Mouse (Mus musculus): ENCODE results near the gene Cyth2. TPM values are rescaled to one million over a fixed set of nuclear protein-coding genes. Genes with fewer than 3 reads are reported as not detected.

Gene Cyth2
- polyA plus RNA-seq (2014; fragmentation: Illumina TruSeq; extraction: RNeasy Lipid Tissue Mini Kit (QIAGEN cat#74804)) = 14.9 TPM

DNA sequence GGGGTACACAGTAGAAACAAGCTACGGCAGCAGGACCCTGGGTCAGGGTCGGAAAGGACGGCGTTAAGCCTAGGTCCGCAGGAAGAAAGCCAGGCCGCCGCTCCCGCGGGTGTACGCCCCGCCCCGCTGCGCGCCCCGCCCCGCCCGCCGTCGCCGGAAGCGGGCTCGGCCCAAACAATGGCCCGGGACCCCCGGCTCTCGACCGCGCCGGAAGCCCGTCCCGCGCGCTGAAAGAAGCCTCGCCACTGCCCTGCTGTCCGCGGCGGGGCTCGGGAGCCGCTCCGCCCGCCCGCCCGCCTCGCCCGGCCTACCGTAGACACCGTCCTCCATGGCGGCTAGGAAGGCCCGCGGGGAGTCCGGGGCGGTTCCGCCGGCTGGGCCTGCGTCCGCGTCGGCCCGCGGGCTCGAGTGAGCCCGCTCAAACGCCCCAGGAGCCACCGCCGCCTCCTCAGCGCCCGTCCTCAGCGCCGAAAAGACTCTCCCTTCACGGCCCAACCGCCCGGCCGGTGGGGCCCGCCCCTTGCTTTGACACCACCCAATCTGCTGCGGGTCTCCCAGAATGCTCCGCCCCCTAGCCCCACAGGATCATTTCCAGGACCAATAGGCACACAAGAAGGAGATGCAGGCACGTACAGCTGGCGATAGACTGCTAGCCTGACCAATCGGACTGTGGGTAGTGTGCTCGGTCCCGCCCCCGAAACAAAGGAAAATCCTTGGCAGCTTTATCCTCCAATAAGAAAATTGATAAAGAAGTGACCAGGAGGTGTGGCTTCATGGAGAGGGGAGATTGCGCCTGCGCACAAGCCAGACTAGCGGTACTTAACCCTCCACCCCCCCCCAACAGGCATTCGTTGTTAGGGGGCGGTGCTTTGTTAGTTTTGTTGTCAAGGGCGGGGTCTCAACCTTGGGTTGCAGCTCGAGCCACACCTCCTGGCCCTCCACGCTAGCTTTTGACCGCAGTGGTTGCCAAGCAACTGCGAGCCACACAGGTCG is at the start of gene Cyth2:
Gene Cyth2 (minus strand): TSS at position 795 of the 993 bp plus-strand sequence.

DNA sequence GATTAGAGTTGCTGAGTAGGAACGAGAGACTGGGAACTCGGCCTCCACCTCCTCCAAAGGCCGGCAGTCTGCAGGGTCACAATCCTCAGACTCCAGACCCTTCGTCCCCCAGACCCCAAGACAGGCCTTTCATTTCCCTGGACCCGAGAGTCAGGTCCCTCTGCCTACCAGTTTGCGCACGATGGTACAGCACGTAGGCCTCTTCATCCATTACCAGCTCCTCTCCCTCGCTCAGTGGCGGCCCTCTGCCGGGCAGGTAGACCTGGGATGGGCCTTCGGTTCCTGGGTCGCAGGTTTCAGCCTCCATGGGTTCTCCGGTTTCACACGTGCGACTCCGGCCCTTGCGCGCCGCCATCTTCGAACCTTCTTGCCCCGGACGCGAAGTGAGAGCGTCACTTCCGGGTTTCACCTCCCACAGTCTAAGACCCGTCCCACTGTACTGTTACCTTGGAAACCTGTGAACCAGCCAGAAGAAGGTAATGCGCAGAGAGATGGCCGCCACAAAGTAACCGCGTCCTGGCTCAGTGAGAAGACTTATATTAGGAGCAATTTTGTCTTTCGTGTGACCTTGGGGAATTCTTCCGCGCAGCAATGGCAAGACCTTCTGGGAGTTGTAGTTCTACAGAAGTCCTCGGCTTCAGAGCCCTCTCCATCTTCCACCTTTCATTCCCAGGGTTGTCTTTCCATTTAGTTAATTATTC is 16.2 kb upstream of the Cyth2 start, which contains the start of gene Grwd1:
Gene Grwd1 (minus strand): TSS at position 518 of the 701 bp plus-strand sequence.

DNA sequence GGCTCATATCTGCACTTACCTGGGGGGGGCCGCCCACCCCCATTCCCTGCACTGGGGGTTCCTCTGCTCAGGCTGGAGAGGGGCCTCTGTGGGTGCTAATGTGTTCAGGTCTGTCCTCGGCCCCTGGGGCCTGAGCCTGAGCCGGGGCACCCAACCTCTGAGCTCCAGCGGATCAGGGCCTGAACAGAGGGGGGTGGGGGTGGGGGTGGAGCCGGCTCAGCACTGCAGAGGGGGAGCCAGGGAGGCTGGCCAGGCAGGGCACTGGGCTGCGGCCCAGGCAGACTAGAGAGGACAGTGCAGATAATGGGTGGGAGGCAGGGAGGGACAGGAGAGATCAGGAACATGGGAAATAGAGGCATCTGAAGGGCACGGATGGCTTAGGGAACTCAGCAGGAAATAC is 10.2 kb upstream of the Cyth2 start, which contains the start of gene Kcnj14:
Gene Kcnj14 (minus strand): TSS at position 185 of the 400 bp plus-strand sequence.

DNA sequence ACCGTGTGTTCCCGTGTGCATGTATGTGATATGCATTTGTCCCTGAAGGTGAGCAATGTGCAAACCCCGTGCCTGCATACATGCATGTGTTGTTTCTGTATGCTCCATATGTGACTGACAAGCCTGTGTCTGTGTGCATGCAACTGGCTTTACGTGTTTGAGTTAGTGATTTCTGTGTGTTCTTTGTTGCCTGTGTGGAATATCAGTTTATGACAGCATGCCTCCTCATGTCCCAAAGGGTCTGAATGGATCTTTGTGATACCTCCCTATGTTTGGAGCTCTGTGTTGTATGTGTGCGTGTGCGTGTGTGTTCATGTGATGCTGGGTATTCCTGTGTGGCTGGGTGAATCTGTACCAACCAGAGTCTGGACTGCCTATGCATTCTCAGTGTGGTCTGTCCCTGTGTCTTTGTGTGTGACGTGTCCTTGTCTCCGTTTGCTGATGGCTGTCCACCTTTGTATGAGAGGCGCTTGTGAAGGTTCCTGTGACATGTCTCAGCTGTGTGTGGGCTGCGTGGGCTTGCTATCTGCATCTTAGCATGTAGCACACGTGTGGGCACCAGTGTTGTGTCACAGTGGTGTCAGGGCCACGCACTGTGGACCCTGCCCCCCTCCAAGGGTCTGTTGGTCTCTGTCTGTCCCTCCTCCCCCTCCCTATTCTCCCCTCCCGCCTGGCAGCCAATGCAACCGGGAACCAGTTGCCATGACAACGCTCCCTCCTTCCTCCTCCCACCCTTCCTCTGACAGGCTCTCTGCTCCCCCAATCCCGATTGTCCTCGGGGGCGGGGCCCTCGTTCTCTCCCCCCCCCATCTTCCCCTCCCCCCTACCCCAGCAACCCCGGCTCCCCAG is 29.6 kb downstream of the Cyth2 start, which contains the start of gene Sult2b1:
Gene Sult2b1 (minus strand): TSS at position 146 of the 849 bp plus-strand sequence.

DNA sequence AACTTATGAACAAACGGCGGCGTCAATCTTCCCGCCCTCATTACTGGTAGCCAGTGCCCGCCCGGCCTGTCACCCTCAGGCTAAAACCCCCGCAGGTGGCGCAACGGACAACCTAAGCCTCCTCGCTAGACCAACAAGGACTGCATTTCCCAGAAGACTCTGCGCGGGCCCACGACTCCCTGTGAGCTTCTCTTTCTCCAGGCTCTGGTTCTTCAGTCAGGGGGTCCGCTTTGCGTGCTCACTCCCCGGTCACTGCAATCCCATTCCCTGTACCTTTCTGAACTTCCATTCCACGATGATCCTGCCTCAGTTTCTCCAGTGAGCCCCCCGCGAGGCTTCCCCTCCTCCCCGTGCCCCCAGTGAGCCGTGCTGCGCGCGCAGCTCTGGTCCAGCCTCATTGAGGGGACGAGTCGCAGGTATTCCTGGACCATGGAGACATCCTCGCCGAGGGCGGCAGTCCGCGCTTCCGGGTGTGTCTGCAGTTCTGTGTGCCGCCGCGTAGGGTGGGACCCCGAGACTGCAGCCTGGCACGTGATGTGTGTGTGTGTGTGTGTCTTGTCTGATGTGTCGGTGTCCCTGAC is 30.8 kb downstream of the Cyth2 start, which contains the start of gene Lmtk3:
Gene Lmtk3 (plus strand): TSS at position 228 of the 581 bp plus-strand sequence.

Other genes with a start within 250 kb of the Cyth2 start
- 2.1 TPM for gene Bcat2, start 244.4 kb downstream of the Cyth2 start, polyA plus RNA-seq (2014; fragmentation: Illumina TruSeq; extraction: RNeasy Lipid Tissue Mini Kit (QIAGEN cat#74804))
- gene Fgf21, start 199.1 kb downstream of the Cyth2 start, polyA plus RNA-seq (2014; fragmentation: Illumina TruSeq; extraction: RNeasy Lipid Tissue Mini Kit (QIAGEN cat#74804)) = not detected
- gene Fut1, start 197.3 kb downstream of the Cyth2 start, polyA plus RNA-seq (2014; fragmentation: Illumina TruSeq; extraction: RNeasy Lipid Tissue Mini Kit (QIAGEN cat#74804)) = not detected
- not detected for gene Izumo1, start 192.8 kb downstream of the Cyth2 start, polyA plus RNA-seq (2014; fragmentation: Illumina TruSeq; extraction: RNeasy Lipid Tissue Mini Kit (QIAGEN cat#74804))
- gene Rasip1, start 187.1 kb downstream of the Cyth2 start, polyA plus RNA-seq (2014; fragmentation: Illumina TruSeq; extraction: RNeasy Lipid Tissue Mini Kit (QIAGEN cat#74804)) = not detected
- 0.51 TPM for gene Mamstr, start 174.6 kb downstream of the Cyth2 start, polyA plus RNA-seq (2014; fragmentation: Illumina TruSeq; extraction: RNeasy Lipid Tissue Mini Kit (QIAGEN cat#74804))
- 0.94 TPM for gene Fut2, start 148.2 kb downstream of the Cyth2 start, polyA plus RNA-seq (2014; fragmentation: Illumina TruSeq; extraction: RNeasy Lipid Tissue Mini Kit (QIAGEN cat#74804))
- gene Ntn5, start 130.6 kb downstream of the Cyth2 start, polyA plus RNA-seq (2014; fragmentation: Illumina TruSeq; extraction: RNeasy Lipid Tissue Mini Kit (QIAGEN cat#74804)) = not detected
- not detected for gene Sec1, start 120.2 kb downstream of the Cyth2 start, polyA plus RNA-seq (2014; fragmentation: Illumina TruSeq; extraction: RNeasy Lipid Tissue Mini Kit (QIAGEN cat#74804))
- gene Car11, start 114.7 kb downstream of the Cyth2 start, polyA plus RNA-seq (2014; fragmentation: Illumina TruSeq; extraction: RNeasy Lipid Tissue Mini Kit (QIAGEN cat#74804)) = not detected
- 10.6 TPM for gene Dbp, start 109.5 kb downstream of the Cyth2 start, polyA plus RNA-seq (2014; fragmentation: Illumina TruSeq; extraction: RNeasy Lipid Tissue Mini Kit (QIAGEN cat#74804))
- 1.6 TPM for gene Rpl18, start 99.1 kb downstream of the Cyth2 start, polyA plus RNA-seq (2014; fragmentation: Illumina TruSeq; extraction: RNeasy Lipid Tissue Mini Kit (QIAGEN cat#74804))
- gene Sphk2, start 96.6 kb downstream of the Cyth2 start, polyA plus RNA-seq (2014; fragmentation: Illumina TruSeq; extraction: RNeasy Lipid Tissue Mini Kit (QIAGEN cat#74804)) = 0.40 TPM
- not detected for gene Fam83e, start 93.4 kb downstream of the Cyth2 start, polyA plus RNA-seq (2014; fragmentation: Illumina TruSeq; extraction: RNeasy Lipid Tissue Mini Kit (QIAGEN cat#74804))
- not detected for gene Spaca4, start 88.8 kb downstream of the Cyth2 start, polyA plus RNA-seq (2014; fragmentation: Illumina TruSeq; extraction: RNeasy Lipid Tissue Mini Kit (QIAGEN cat#74804))
- not detected for gene Lmtk3, start 30.8 kb downstream of the Cyth2 start, polyA plus RNA-seq (2014; fragmentation: Illumina TruSeq; extraction: RNeasy Lipid Tissue Mini Kit (QIAGEN cat#74804))
- not detected for gene Sult2b1, start 29.9 kb downstream of the Cyth2 start, polyA plus RNA-seq (2014; fragmentation: Illumina TruSeq; extraction: RNeasy Lipid Tissue Mini Kit (QIAGEN cat#74804))
- gene Kcnj14, start 10.2 kb upstream of the Cyth2 start, polyA plus RNA-seq (2014; fragmentation: Illumina TruSeq; extraction: RNeasy Lipid Tissue Mini Kit (QIAGEN cat#74804)) = not detected
- gene Grwd1, start 16.4 kb upstream of the Cyth2 start, polyA plus RNA-seq (2014; fragmentation: Illumina TruSeq; extraction: RNeasy Lipid Tissue Mini Kit (QIAGEN cat#74804)) = 0.86 TPM
- gene Kdelr1, start 58.2 kb upstream of the Cyth2 start, polyA plus RNA-seq (2014; fragmentation: Illumina TruSeq; extraction: RNeasy Lipid Tissue Mini Kit (QIAGEN cat#74804)) = 81.7 TPM
- not detected for gene Grin2d, start 63.8 kb upstream of the Cyth2 start, polyA plus RNA-seq (2014; fragmentation: Illumina TruSeq; extraction: RNeasy Lipid Tissue Mini Kit (QIAGEN cat#74804))
- not detected for gene Syngr4, start 82.1 kb upstream of the Cyth2 start, polyA plus RNA-seq (2014; fragmentation: Illumina TruSeq; extraction: RNeasy Lipid Tissue Mini Kit (QIAGEN cat#74804))
- 0.46 TPM for gene Tmem143, start 82.4 kb upstream of the Cyth2 start, polyA plus RNA-seq (2014; fragmentation: Illumina TruSeq; extraction: RNeasy Lipid Tissue Mini Kit (QIAGEN cat#74804))
- gene Emp3, start 106.8 kb upstream of the Cyth2 start, polyA plus RNA-seq (2014; fragmentation: Illumina TruSeq; extraction: RNeasy Lipid Tissue Mini Kit (QIAGEN cat#74804)) = 2.5 TPM
- 1.1 TPM for gene Ccdc114, start 109.5 kb upstream of the Cyth2 start, polyA plus RNA-seq (2014; fragmentation: Illumina TruSeq; extraction: RNeasy Lipid Tissue Mini Kit (QIAGEN cat#74804))
- gene Abcc6, start 215.7 kb upstream of the Cyth2 start, polyA plus RNA-seq (2014; fragmentation: Illumina TruSeq; extraction: RNeasy Lipid Tissue Mini Kit (QIAGEN cat#74804)) = not detected
- gene Nomo1, start 219.1 kb upstream of the Cyth2 start, polyA plus RNA-seq (2014; fragmentation: Illumina TruSeq; extraction: RNeasy Lipid Tissue Mini Kit (QIAGEN cat#74804)) = 4.2 TPM